Mouse (Mus musculus) testis, adult 2 months (tissue): ENCODE data around the gene Gm20388. TPM values are rescaled to one million over a fixed set of nuclear protein-coding genes. Genes with fewer than 3 reads are reported as not detected.

Experiments
- H3K27ac ChIP-seq: fragments of 200-500 bp; 2 replicates; pipeline ENCODE4 v1.5.1; 2012; ENCODE audit warnings: low read depth, low read length; ENCODE audit not compliant: control insufficient read depth, insufficient read depth
- H3K27me3 ChIP-seq: fragments of 200-500 bp; 2 replicates; pipeline ENCODE4 v1.6.1; 2012; ENCODE audit warnings: mild to moderate bottlenecking, low read length, moderate library complexity; ENCODE audit not compliant: control insufficient read depth, insufficient read depth
- H3K36me3 ChIP-seq: fragments of 200-500 bp; 2 replicates; pipeline ENCODE4 v1.6.1; 2012; ENCODE audit warnings: mild to moderate bottlenecking, low read length; ENCODE audit not compliant: control insufficient read depth, insufficient read depth
- H3K4me1 ChIP-seq: fragments of 200-500 bp; 2 replicates; pipeline ENCODE4 v1.6.1; 2012; ENCODE audit warnings: low read length; ENCODE audit not compliant: control insufficient read depth, insufficient read depth
- H3K4me3 ChIP-seq: fragments of 200-500 bp; 2 replicates; pipeline ENCODE4 v1.5.1; 2012; ENCODE audit warnings: low read depth, mild to moderate bottlenecking, low read length, moderate library complexity, mixed read lengths; ENCODE audit not compliant: control insufficient read depth
- CTCF ChIP-seq: fragments of 200-500 bp; IDR thresholded peaks from 2 replicates; pipeline ENCODE4 v1.5.1; 2012; ENCODE audit warnings: low read depth, mild to moderate bottlenecking, inconsistent platforms, low read length, moderate library complexity; ENCODE audit not compliant: control insufficient read depth, insufficient read depth, insufficient replicate concordance
- POLR2A ChIP-seq: fragments of 200-500 bp; IDR thresholded peaks from 2 replicates; pipeline ENCODE4 v1.6.1; 2012; ENCODE audit warnings: low read depth, mild to moderate bottlenecking, inconsistent platforms, low read length, moderate library complexity; ENCODE audit not compliant: control insufficient read depth
- polyA plus RNA-seq: library from polyadenylated mRNA; depleted of rRNA; stranded (reverse); fragments of >200 nt; gene quantifications from 2 replicates; pipeline ENCODE4 v1.2.3, GENCODE M21; 2012

Gm20388 gene
- polyA plus RNA-seq, 1 experiment = 5.6 TPM

DNA sequence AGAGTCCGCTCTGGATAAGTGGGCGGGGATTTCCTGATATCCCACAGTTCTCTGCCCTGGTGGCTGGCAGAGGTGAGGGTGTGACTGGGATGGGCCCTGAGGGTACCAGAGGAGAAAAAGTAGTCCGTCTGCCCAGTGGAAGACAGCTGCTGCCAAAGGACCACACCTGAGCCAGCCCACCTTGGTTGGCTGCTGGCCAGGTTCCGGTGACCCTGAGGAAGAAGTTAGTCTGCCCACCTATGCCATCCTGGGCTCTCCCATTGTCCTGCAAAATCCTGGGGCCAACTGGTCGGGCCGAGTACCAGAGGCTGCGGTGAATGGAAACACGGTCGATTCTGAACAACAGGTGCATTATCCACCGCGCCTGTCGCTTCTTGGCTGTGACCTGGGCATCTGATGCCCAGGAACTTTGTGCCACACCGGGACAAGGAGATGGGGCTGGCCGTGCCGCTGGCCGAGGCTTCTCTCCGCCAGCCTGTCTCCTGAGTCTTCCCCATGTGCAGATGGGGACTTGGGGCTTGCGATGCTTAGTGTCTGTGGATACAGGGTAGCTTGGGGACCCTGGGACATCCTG lies 643.9 kb downstream of the Gm20388 start:
- no peak overlapping the region for H3K4me3 ChIP-seq
- H3K36me3 ChIP-seq = no peaks in the 10 kb centered on the region
- TF ChIP-seq CTCF (no peak), POLR2A (no peak)
- H3K27me3 ChIP-seq = no peaks in the 10 kb centered on the region
- H3K27ac ChIP-seq = no peak overlapping the region
- H3K4me1 ChIP-seq = peaks cover 28% of the 10 kb centered on the region

GRCm38 (mm10) chr8:120556198-120556892 lies 645.7 kb downstream of the Gm20388 start:
- H3K4me1 ChIP-seq = peaks cover 20% of the 10 kb centered on the region

GRCm38 (mm10) chr8:120557170-120557965 lies 646.7 kb downstream of the Gm20388 start:
- Histone ChIP-seq H3K27me3 (no peaks in the 10 kb centered on the region), H3K27ac (no peak overlapping the region), H3K4me1 (peaks cover 19% of the 10 kb centered on the region), H3K36me3 (no peaks in the 10 kb centered on the region), H3K4me3 (no peak overlapping the region)
- TF ChIP-seq CTCF (0 out of 2 replicates have a peak, but pooled peaks have one; percentile 1), POLR2A (no peak)

More at GRCm38 (mm10) chr8:120556198-120556892, 645.7 kb downstream of the Gm20388 start:
- no peaks in the 10 kb centered on the region for H3K36me3 ChIP-seq
- H3K4me3 ChIP-seq = no peak overlapping the region
- H3K27me3 ChIP-seq = no peaks in the 10 kb centered on the region
- no peak overlapping the region for H3K27ac ChIP-seq
- TF ChIP-seq CTCF = no peak
- no peak for TF ChIP-seq POLR2A

DNA sequence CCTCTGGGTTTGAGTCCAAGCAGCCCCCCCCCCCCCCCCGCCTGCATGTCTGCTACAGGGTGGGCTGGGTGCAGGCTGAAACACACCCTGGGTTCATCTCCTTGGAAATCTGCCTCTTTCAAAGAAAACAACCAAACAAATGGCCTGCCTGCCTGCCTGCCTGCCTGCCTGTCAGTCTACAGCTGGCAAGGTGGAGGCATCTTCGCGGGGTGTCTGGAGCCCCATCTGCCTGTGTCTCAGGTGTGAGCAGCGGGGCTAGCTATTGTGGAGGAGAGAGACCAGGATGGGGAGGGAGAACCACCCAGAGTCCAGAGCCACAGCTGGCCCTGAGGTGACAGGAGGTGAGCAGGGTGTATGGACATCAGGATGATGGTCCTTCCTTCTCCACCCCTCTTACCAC lies 647.5 kb downstream of the Gm20388 start:
- no peaks in the 10 kb centered on the region for H3K36me3 ChIP-seq

DNA sequence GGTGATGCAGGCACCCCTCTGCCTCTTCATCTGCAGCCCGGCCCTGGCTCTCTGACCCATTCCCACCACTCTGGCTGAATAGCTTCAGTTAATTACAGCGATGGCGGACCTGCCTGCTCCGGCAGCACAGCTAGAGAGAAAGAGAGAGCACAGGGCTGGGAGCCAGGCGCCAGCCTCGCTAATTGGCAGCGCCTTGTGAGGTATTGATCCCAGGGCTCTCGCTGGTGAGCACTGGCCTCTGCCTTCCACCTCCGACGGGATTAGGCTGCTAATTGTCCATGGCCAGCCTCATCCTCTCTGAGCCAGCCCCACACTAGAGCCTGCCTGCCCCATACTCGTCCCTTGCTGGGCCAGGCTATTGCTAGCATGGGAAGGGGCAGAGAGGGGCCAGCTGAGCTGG lies 649.0 kb downstream of the Gm20388 start:
- Histone ChIP-seq H3K27me3 (no peaks in the 10 kb centered on the region), H3K36me3 (no peaks in the 10 kb centered on the region), H3K27ac (no peak overlapping the region), H3K4me1 (peaks cover 22% of the 10 kb centered on the region), H3K4me3 (no peak overlapping the region)
- no peak for TF ChIP-seq CTCF
- TF ChIP-seq POLR2A = no peak

More for the DNA sequence above, 647.5 kb downstream of the Gm20388 start:
- Histone ChIP-seq H3K27me3 (no peaks in the 10 kb centered on the region), H3K4me3 (no peak overlapping the region), H3K27ac (no peak overlapping the region), H3K4me1 (peaks cover 19% of the 10 kb centered on the region)
- no peak for TF ChIP-seq POLR2A
- TF ChIP-seq CTCF = no peak

DNA sequence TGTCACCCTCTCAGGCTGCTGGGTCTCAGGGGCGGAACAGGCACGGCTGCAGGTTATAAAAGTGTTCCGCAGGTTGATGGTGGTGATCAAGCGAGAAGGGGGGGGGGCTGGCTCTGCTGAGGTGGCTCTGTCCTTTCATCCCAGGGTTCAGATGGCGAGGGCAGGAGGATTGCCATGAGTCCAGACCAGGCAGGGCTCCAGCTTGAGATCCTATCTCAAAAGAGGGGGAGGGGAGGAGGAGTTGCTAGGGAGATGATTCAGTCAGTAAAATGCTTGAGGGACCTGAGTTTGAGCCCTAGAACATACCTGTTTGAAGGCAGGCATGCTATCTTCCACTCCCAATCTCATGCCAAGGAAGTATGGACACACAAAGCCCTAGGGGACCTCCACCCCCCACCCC lies 649.9 kb downstream of the Gm20388 start:
- Histone ChIP-seq H3K4me1 (peaks cover 22% of the 10 kb centered on the region), H3K27ac (no peak overlapping the region)
- TF ChIP-seq POLR2A (no peak), CTCF (no peak)

GRCm38 (mm10) chr8:120561539-120562435 lies 651.1 kb downstream of the Gm20388 start:
- H3K4me3 ChIP-seq = no peak overlapping the region
- no peak for TF ChIP-seq POLR2A
- peak; percentile 11; the same call in 1 of the 2 replicates for TF ChIP-seq CTCF
- H3K36me3 ChIP-seq = no peaks in the 10 kb centered on the region
- H3K27me3 ChIP-seq = no peaks in the 10 kb centered on the region
- peaks cover 14% of the 10 kb centered on the region for H3K4me1 ChIP-seq
- H3K27ac ChIP-seq = no peak overlapping the region

More for the DNA sequence above, 649.9 kb downstream of the Gm20388 start:
- Histone ChIP-seq H3K36me3 (no peaks in the 10 kb centered on the region), H3K27me3 (no peaks in the 10 kb centered on the region), H3K4me3 (no peak overlapping the region)
